Mouse (Mus musculus): ENCODE data around the gene Rara. TPM values are rescaled to one million over a fixed set of nuclear protein-coding genes. Genes with fewer than 3 reads are reported as not detected.
A peak's percentile ranks its signal among the peaks of the same experiment; 100 is the strongest.
"Not testable (repeated sequence)": the region's sequence is repeated elsewhere in the genome, so short reads cannot be mapped to it uniquely, and the experiment has no call there.

The Rara gene
- polyA plus RNA-seq, 1 experiment from 2014 or later, result 9.5 TPM

GRCm38 (mm10) chr11:98983551-98983950, 55.9 kb downstream of the Rara start:
- 40% methylated on average over 8 of the region's 8 CpGs for WGBS
- no peaks in the 10 kb centered on the region for H3K36me3 ChIP-seq (ENCODE audit: control insufficient read depth, insufficient read depth, low read length)
- peak overlapping the region; percentile 64 for H3K4me2 ChIP-seq (ENCODE audit: low read length)
- H3K9me3 ChIP-seq (replicated peaks; ENCODE audit: control insufficient read depth, low read length, poor library complexity, severe bottlenecking), result no peaks in the 10 kb centered on the region
- peak overlapping the region; percentile 70 for H3K4me3 ChIP-seq (ENCODE audit: low read depth, low read length)
- H3K27me3 ChIP-seq (ENCODE audit: control insufficient read depth, insufficient read depth, low read depth, low read length), result no peaks in the 10 kb centered on the region
- H3K27ac ChIP-seq (ENCODE audit: low read length), result no peak overlapping the region
- no peak for ATAC-seq
- peaks cover 14% of the 10 kb centered on the region for H3K4me1 ChIP-seq (ENCODE audit: control insufficient read depth, insufficient read depth, low read length)
- H3K9ac ChIP-seq (ENCODE audit: low read depth, low read length), result peak overlapping the region; percentile 84; the same call in 1 of the 2 replicates

GRCm38 (mm10) chr11:98985542-98985941, 57.9 kb downstream of the Rara start:
- H3K36me3 ChIP-seq (ENCODE audit: control insufficient read depth, insufficient read depth, low read length), result no peaks in the 10 kb centered on the region
- H3K9ac ChIP-seq (ENCODE audit: low read depth, low read length), result no peak overlapping the region
- peaks cover 13% of the 10 kb centered on the region for H3K4me1 ChIP-seq (ENCODE audit: control insufficient read depth, insufficient read depth, low read length)
- H3K9me3 ChIP-seq (replicated peaks; ENCODE audit: control insufficient read depth, low read length, poor library complexity, severe bottlenecking), result no peaks in the 10 kb centered on the region
- ATAC-seq, result no peak
- H3K4me2 ChIP-seq (ENCODE audit: low read length), result no peak overlapping the region
- no peak overlapping the region for H3K4me3 ChIP-seq (ENCODE audit: low read depth, low read length)
- 93% methylated on average over 7 of the region's 7 CpGs for WGBS
- no peaks in the 10 kb centered on the region for H3K27me3 ChIP-seq (ENCODE audit: control insufficient read depth, insufficient read depth, low read depth, low read length)
- H3K27ac ChIP-seq (ENCODE audit: low read length), result no peak overlapping the region

GRCm38 (mm10) chr11:98988260-98988659, 60.6 kb downstream of the Rara start:
- H3K36me3 ChIP-seq (ENCODE audit: control insufficient read depth, insufficient read depth, low read length); H3K9ac ChIP-seq (ENCODE audit: low read depth, low read length); H3K4me1 ChIP-seq (ENCODE audit: control insufficient read depth, insufficient read depth, low read length); H3K4me2 ChIP-seq (ENCODE audit: low read length); H3K4me3 ChIP-seq (ENCODE audit: low read depth, low read length); H3K27me3 ChIP-seq (ENCODE audit: control insufficient read depth, insufficient read depth, low read depth, low read length); ATAC-seq; H3K27ac ChIP-seq (ENCODE audit: low read length); H3K9me3 ChIP-seq (replicated peaks; ENCODE audit: control insufficient read depth, low read length, poor library complexity, severe bottlenecking): not testable (repeated sequence)
- WGBS, result 97% methylated on average over 5 of the region's 6 CpGs

- Histone ChIP-seq H3K9ac (ENCODE audit: low read depth, low read length) (no peak overlapping the region), H3K27me3 (ENCODE audit: control insufficient read depth, insufficient read depth, low read depth, low read length) (no peaks in the 10 kb centered on the region), H3K4me3 (ENCODE audit: low read depth, low read length) (no peak overlapping the region), H3K36me3 (ENCODE audit: control insufficient read depth, insufficient read depth, low read length) (no peaks in the 10 kb centered on the region), H3K4me2 (ENCODE audit: low read length) (no peak overlapping the region), H3K27ac (ENCODE audit: low read length) (no peak overlapping the region), H3K4me1 (ENCODE audit: control insufficient read depth, insufficient read depth, low read length) (no peaks in the 10 kb centered on the region), H3K9me3 (replicated peaks; ENCODE audit: control insufficient read depth, low read length, poor library complexity, severe bottlenecking) (no peaks in the 10 kb centered on the region)
- 77% methylated on average over 6 of the region's 6 CpGs for WGBS
- ATAC-seq, result no peak
Observed at GRCm38 (mm10) chr11:98990866-98991265, 63.2 kb downstream of the Rara start.

- no peak overlapping the region for H3K9ac ChIP-seq (ENCODE audit: low read depth, low read length)
- no peak overlapping the region for H3K27ac ChIP-seq (ENCODE audit: low read length)
- no peaks in the 10 kb centered on the region for H3K36me3 ChIP-seq (ENCODE audit: control insufficient read depth, insufficient read depth, low read length)
- no peaks in the 10 kb centered on the region for H3K9me3 ChIP-seq (replicated peaks; ENCODE audit: control insufficient read depth, low read length, poor library complexity, severe bottlenecking)
- no peak overlapping the region for H3K4me2 ChIP-seq (ENCODE audit: low read length)
- no peaks in the 10 kb centered on the region for H3K27me3 ChIP-seq (ENCODE audit: control insufficient read depth, insufficient read depth, low read depth, low read length)
- 96% methylated on average over 7 of the region's 7 CpGs for WGBS
- no peaks in the 10 kb centered on the region for H3K4me1 ChIP-seq (ENCODE audit: control insufficient read depth, insufficient read depth, low read length)
- ATAC-seq, result no peak
- H3K4me3 ChIP-seq (ENCODE audit: low read depth, low read length), result no peak overlapping the region
Observed at GRCm38 (mm10) chr11:98995987-98996386, 68.4 kb downstream of the Rara start.

GRCm38 (mm10) chr11:98997659-98998058, 70.0 kb downstream of the Rara start:
- Histone ChIP-seq H3K9me3 (replicated peaks; ENCODE audit: control insufficient read depth, low read length, poor library complexity, severe bottlenecking) (no peaks in the 10 kb centered on the region), H3K27me3 (ENCODE audit: control insufficient read depth, insufficient read depth, low read depth, low read length) (no peaks in the 10 kb centered on the region), H3K36me3 (ENCODE audit: control insufficient read depth, insufficient read depth, low read length) (no peaks in the 10 kb centered on the region), H3K9ac (ENCODE audit: low read depth, low read length) (no peak overlapping the region), H3K27ac (ENCODE audit: low read length) (no peak overlapping the region), H3K4me1 (ENCODE audit: control insufficient read depth, insufficient read depth, low read length) (no peaks in the 10 kb centered on the region), H3K4me3 (ENCODE audit: low read depth, low read length) (no peak overlapping the region), H3K4me2 (ENCODE audit: low read length) (no peak overlapping the region)
- ATAC-seq, result no peak
- WGBS, result 97% methylated on average over 4 of the region's 4 CpGs

- H3K27me3 ChIP-seq (ENCODE audit: control insufficient read depth, insufficient read depth, low read depth, low read length), result no peaks in the 10 kb centered on the region
- no peak overlapping the region for H3K27ac ChIP-seq (ENCODE audit: low read length)
- H3K36me3 ChIP-seq (ENCODE audit: control insufficient read depth, insufficient read depth, low read length), result no peaks in the 10 kb centered on the region
- H3K4me2 ChIP-seq (ENCODE audit: low read length), result no peak overlapping the region
- H3K9me3 ChIP-seq (replicated peaks; ENCODE audit: control insufficient read depth, low read length, poor library complexity, severe bottlenecking), result no peaks in the 10 kb centered on the region
- no peak for ATAC-seq
- no peaks in the 10 kb centered on the region for H3K4me1 ChIP-seq (ENCODE audit: control insufficient read depth, insufficient read depth, low read length)
- no peak overlapping the region for H3K4me3 ChIP-seq (ENCODE audit: low read depth, low read length)
- no peak overlapping the region for H3K9ac ChIP-seq (ENCODE audit: low read depth, low read length)
Observed at GRCm38 (mm10) chr11:98998776-98999175, 71.2 kb downstream of the Rara start.

- Histone ChIP-seq H3K27me3 (ENCODE audit: control insufficient read depth, insufficient read depth, low read depth, low read length) (no peaks in the 10 kb centered on the region), H3K4me2 (ENCODE audit: low read length) (no peak overlapping the region), H3K9me3 (replicated peaks; ENCODE audit: control insufficient read depth, low read length, poor library complexity, severe bottlenecking) (no peaks in the 10 kb centered on the region), H3K4me1 (ENCODE audit: control insufficient read depth, insufficient read depth, low read length) (no peaks in the 10 kb centered on the region), H3K27ac (ENCODE audit: low read length) (no peak overlapping the region), H3K36me3 (ENCODE audit: control insufficient read depth, insufficient read depth, low read length) (no peaks in the 10 kb centered on the region), H3K9ac (ENCODE audit: low read depth, low read length) (no peak overlapping the region), H3K4me3 (ENCODE audit: low read depth, low read length) (no peak overlapping the region)
- no peak for ATAC-seq
- WGBS, result 89% methylated on average over 11 of the region's 11 CpGs
Observed at GRCm38 (mm10) chr11:98999243-98999642, 71.6 kb downstream of the Rara start.

- Histone ChIP-seq H3K4me1 (ENCODE audit: control insufficient read depth, insufficient read depth, low read length) (no peaks in the 10 kb centered on the region), H3K27ac (ENCODE audit: low read length) (no peak overlapping the region), H3K9ac (ENCODE audit: low read depth, low read length) (no peak overlapping the region), H3K36me3 (ENCODE audit: control insufficient read depth, insufficient read depth, low read length) (no peaks in the 10 kb centered on the region), H3K4me3 (ENCODE audit: low read depth, low read length) (no peak overlapping the region), H3K4me2 (ENCODE audit: low read length) (no peak overlapping the region), H3K9me3 (replicated peaks; ENCODE audit: control insufficient read depth, low read length, poor library complexity, severe bottlenecking) (no peaks in the 10 kb centered on the region), H3K27me3 (ENCODE audit: control insufficient read depth, insufficient read depth, low read depth, low read length) (no peaks in the 10 kb centered on the region)
- 96% methylated on average over 9 of the region's 9 CpGs for WGBS
- no peak for ATAC-seq
Observed at GRCm38 (mm10) chr11:99006788-99007187, 79.2 kb downstream of the Rara start.

- no peaks in the 10 kb centered on the region for H3K36me3 ChIP-seq (ENCODE audit: control insufficient read depth, insufficient read depth, low read length)
- no peaks in the 10 kb centered on the region for H3K27me3 ChIP-seq (ENCODE audit: control insufficient read depth, insufficient read depth, low read depth, low read length)
- H3K4me1 ChIP-seq (ENCODE audit: control insufficient read depth, insufficient read depth, low read length), result no peaks in the 10 kb centered on the region
- H3K9me3 ChIP-seq (replicated peaks; ENCODE audit: control insufficient read depth, low read length, poor library complexity, severe bottlenecking), result no peaks in the 10 kb centered on the region
- H3K27ac ChIP-seq (ENCODE audit: low read length), result no peak overlapping the region
- 88% methylated on average over 4 of the region's 4 CpGs for WGBS
- no peak overlapping the region for H3K4me2 ChIP-seq (ENCODE audit: low read length)
- no peak overlapping the region for H3K4me3 ChIP-seq (ENCODE audit: low read depth, low read length)
- no peak for ATAC-seq
- H3K9ac ChIP-seq (ENCODE audit: low read depth, low read length), result no peak overlapping the region
Observed at GRCm38 (mm10) chr11:99010124-99010523, 82.5 kb downstream of the Rara start.
